Mouse (Mus musculus): ENCODE results near the gene Sept5.

GRCm38 (mm10) chr16:18596255-18596654 is 33.5 kb downstream of the Sept5 start:
- TF ChIP-seq CTCF (conservative IDR thresholded peaks at IDR 0.05; ENCODE audit: low read length), result no peak
- no peak for TF ChIP-seq POU5F1 (IDR thresholded peaks at IDR 0.05; ENCODE audit: borderline replicate concordance, low read length)
- no peak for TF ChIP-seq NANOG (IDR thresholded peaks at IDR 0.05; ENCODE audit: borderline replicate concordance, low read length)
